Mouse (Mus musculus): ENCODE results near the gene Cfl1.

Cfl1 gene

GRCm38 (mm10) chr19:5465037-5465436 is 25.2 kb upstream of the Cfl1 start:
- no peak for DNase-seq (ENCODE audit: low spot score)

GRCm38 (mm10) chr19:5466916-5467500 is 23.2 kb upstream of the Cfl1 start:
- DNase-seq (ENCODE audit: low spot score) = no peak

GRCm38 (mm10) chr19:5468374-5468773 is 21.9 kb upstream of the Cfl1 start, which contains the start of gene Ctsw:
TSS of gene Ctsw (minus strand) at chr19:5468507.
- DNase-seq (ENCODE audit: low spot score) = no peak

GRCm38 (mm10) chr19:5471846-5472245 is 18.4 kb upstream of the Cfl1 start:
- no peak for DNase-seq (ENCODE audit: low spot score)

DNA sequence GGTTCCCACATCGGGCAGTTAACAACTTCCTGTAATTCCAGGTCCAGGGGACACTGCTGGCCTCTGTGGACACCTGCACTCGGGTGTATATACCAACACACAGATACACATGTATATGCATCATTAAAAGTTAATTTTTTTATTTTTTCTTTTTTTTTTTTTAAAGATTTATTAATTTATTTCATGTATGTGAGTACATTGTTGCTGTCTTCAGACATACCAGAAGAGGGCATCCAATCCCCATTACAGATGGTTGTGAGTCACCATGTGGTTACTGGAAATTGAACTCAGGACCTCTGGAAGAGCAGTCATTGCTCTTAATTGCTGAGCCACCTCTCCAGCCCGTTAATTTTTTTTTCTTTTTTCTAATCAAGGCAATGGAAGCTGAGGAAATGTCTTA is 17.4 kb upstream of the Cfl1 start:
- DNase-seq (ENCODE audit: low spot score) = no peak

GRCm38 (mm10) chr19:5473720-5474119 is 16.5 kb upstream of the Cfl1 start, which contains the start of gene Efemp2:
TSS of gene Efemp2 (plus strand) at chr19:5473954.
- peak; percentile 89 for DNase-seq (ENCODE audit: low spot score)

DNA sequence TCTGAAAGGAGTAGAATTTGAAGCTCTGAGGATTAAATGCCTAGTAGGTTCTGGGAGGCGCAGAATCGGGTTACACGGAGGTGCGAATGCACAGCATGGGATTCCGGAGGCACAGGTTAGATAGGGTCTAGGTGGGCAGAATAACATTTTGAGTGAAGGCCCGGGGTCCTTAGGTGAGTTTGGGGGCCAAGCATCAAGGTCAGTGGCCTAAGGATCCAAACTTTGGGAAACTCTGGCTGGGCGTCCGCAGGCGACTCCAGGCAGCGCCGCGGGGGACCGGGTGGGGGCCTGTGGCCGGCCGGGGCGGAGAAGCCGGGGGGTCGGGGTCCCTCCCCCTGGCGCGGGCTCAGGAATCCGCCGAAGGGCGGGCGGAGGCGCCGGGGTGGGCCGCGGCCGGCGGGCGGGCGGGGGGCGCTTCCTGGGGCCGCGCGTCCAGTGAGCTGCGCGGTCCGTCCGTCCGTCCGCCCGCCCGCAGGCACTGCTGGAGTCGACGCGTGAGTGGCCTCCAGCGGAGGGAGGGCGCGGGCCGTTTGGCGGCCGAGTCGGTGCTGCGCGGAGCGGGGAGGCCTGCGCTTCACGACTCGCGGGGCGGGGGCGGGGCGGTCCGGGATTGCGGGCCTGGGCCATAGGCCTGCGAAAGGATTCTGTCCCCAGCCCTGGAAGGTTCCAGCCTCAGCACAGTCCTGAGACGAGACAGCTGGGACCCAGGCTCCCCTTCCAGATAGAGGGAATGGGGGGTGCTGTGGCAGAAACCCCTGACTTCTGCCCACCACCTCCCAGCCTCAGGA is 15.8 kb upstream of the Cfl1 start:
- no peak for DNase-seq (ENCODE audit: low spot score)

GRCm38 (mm10) chr19:5475069-5475714 is 15.1 kb upstream of the Cfl1 start:
- DNase-seq (ENCODE audit: low spot score) = no peak

DNA sequence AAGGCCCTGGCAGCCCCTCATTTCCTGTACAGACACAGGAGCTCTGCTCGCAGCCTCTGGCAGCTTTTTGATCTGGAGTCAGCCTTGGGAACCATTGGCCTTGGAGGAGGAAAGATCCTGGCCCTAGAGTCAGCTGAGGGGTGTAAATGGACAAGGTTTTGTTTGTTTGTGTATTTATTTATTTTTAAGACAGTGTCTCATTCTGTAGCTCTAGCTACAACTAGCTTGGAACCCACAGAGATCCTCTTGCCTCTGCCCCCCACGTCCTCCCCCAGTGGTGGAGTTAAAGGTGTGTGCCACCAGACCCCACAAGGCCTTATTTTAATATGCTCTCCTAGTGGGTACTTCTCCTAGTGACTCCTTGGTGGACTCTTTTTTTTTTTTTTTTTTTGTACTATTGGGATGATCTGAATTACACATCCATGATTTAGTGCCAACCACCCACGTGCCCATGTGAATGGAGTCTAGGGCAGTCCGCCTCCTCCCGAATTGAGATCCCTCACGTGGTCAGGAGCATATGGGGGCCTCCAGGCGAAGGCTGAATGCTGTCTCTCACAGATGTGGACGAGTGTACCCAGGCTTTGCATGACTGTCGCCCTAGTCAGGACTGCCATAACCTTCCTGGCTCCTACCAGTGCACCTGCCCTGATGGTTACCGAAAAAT is 13.1 kb upstream of the Cfl1 start:
- DNase-seq (ENCODE audit: low spot score) = no peak

GRCm38 (mm10) chr19:5477668-5478300 is 12.5 kb upstream of the Cfl1 start:
- no peak for DNase-seq (ENCODE audit: low spot score)

DNA sequence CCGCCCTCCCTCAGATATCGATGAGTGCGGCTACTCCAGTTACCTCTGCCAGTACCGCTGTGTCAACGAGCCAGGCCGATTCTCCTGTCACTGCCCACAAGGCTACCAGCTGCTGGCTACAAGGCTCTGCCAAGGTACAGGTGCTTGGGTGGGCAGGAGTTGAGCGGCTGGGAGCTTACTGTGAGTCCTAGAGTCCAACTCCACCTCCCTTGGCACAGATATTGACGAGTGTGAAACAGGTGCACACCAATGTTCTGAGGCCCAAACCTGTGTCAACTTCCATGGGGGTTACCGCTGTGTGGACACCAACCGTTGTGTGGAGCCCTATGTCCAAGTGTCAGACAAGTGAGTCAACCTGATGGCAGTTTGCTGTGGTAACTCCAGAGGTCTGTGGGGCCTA is 10.2 kb upstream of the Cfl1 start:
- DNase-seq (ENCODE audit: low spot score) = no peak

DNA sequence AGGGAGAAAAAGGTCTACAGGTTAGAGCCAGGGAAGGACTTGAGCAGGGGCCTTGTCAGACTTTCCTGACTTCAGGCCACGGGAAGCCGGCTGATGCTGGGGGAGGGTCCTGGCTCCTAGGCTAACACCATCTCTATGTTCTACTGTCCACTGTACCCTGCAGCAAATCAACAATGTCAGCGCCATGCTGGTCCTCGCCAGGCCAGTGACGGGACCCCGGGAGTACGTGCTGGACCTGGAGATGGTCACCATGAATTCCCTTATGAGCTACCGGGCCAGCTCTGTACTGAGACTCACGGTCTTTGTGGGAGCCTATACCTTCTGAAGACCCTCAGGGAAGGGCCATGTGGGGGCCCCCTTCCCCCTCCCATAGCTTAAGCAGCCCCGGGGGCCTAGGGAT is 8.9 kb upstream of the Cfl1 start:
- no peak for DNase-seq (ENCODE audit: low spot score)

DNA sequence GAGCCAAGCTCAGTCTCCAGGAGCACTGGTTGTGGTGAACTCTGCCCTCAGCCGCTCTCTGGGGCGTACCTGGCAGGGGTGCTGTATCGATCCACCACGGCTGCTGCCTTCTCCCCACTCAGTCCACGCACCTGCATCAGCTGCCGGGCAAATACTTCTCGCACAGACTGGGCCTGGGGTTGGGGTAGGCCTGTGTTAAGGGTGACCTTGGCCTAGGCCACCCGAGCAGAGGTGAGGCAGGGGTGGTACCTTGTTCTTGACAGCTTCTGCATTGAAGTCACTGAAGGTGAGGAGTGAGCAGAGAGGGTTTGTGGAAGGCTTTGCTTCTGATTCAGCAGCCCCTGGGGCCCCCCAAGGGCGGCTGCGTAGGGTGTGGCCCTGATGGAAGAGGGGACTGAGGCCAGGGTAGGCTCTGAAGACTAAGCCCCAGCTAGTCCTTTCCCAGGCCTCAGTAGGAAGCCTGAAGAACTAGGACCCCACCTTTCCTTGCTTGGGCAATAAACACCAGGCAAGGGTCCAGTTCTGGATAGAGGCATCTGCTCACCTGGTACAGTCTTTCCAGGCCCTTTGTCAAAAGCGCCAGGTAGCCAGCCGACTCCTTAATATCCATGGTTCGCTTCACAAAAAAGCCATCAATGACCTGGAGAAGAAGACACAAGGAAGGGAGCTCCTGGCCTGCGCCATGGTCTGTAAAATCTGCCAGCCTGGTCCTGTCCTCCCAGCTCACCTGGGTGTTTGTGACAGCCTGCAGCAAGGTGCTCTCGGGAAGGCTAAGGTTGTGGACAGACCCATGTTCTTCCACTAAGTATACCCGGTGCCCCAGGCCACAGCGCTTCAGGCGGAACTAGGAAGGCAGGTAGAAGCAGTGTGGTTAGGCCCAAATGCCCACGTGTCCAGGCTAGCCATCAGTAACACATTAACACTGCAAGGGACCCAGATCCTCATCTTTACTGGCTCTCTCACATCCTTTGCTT is 6.6 kb upstream of the Cfl1 start:
- DNase-seq (ENCODE audit: low spot score) = no peak

DNA sequence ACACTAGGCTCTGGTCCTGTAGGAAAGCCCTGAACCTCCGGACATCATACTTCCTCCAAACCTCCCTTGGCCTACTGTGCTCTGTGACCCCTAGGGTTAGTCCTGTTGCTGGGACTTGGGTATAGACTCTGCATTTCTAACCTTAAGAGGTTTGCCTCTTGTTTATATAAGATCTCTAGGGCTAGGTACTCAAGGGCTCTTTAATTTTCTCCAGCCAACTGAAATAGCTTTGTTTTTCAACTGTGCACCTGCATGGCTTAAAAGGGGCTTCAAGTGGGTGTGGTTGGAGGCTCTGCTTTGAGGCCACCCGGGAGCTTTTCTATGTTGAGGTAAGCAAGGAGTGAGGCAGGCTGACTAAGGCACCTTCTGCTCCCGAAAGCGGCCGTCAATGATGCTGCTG is 5.8 kb upstream of the Cfl1 start:
- DNase-seq (ENCODE audit: low spot score) = no peak

DNA sequence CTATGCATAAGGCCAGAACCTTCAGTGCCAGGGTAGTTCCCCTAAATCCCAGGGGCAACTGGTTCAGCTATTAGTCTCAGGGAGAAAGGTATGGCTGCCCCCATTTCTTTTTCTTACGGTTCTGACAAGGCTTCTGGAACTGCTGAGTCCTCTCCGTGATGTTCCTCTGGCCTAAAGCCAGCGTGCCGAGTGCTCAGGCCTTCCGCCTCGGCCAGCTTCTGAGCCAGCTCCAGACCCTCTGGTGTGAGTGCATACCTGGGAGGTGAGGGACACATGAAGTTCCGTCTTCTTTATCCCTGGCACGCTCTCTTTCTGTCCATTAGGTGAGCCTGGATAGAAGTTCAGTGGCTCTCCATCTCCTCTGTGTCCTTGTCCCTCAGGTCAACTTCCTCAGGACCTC is 4.9 kb upstream of the Cfl1 start:
- DNase-seq (ENCODE audit: low spot score) = no peak

- DNase-seq (ENCODE audit: low spot score) = no peak
Observed at GRCm38 (mm10) chr19:5485821-5486220, 4.4 kb upstream of the Cfl1 start.

GRCm38 (mm10) chr19:5486286-5486685 is 4.0 kb upstream of the Cfl1 start:
- no peak for DNase-seq (ENCODE audit: low spot score)

DNA sequence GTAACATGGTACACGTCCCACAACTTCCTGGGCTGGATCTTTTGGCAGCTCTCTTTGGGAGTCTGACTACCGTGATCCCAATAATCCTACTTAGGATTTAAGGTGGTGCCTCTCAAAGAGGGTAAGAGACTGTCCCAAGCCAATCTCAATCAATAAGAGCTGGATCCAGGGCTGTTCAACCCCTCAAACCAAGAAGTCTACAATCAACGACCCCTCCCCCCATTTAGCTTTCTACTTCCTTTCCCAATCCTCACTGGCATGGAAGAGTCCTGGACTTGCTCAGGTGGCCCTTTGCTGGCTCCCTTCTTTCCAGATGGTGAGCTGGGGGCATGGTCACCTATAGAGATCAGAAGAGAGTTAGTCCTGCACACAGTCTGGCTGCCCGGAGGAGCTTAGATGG is 3.5 kb upstream of the Cfl1 start:
- no peak for DNase-seq (ENCODE audit: low spot score)

DNA sequence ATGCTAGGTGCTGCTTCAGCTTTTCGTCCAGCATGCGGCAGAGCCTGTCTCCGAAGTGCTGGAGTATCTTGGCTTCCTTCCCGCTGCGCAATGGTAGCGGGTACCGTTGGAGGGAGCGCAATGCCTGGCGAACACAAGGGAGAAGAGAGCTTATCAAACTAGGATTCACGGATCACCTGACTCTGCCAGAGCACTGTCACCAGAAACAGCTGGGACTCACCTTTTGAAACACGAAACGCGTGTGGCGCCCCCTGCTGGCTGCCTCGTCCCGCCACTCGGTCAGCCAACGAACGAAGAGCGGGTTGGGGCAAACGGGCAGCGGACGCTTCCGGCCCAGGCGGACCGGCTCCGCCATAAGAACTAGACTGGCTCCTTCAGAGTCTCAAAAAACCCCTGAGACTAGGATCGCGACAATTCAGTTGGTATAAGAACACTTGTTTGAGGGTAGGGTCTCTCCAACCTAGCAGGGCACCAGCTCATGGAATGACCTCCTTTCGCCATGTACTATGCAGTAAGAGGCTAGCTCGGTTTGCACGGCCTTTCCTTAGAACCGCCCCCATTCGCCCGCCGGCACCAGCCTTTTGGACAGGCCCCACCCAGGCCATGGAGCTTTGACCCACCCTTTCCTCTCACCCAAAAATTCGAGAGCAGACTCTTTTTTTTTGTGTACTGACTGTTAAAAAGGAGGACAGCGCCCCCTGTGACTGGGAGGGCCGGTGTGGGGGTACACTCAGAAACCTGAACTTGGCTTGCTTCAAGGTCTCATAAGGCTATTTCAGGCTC is 2.3 kb upstream of the Cfl1 start, which contains the start of gene Mus81:
Gene Mus81 (minus strand): TSS at position 635 of the 783 bp plus-strand sequence.
- peak; percentile 94 for DNase-seq (ENCODE audit: low spot score)

All from testis, postnatal 14 days (tissue).